Mouse (Mus musculus): ENCODE results near the gene BC055324. TPM values are rescaled to one million over a fixed set of nuclear protein-coding genes. Genes with fewer than 3 reads are reported as not detected.
A peak's percentile ranks its signal among the peaks of the same experiment; 100 is the strongest.

The BC055324 gene
- polyA plus RNA-seq, 1 experiment from 2014 or later, result 7.3 TPM

GRCm38 (mm10) chr1:163929636-163930457 lies 64.7 kb downstream of the BC055324 start:
- Histone ChIP-seq H3K4me2 (ENCODE audit: low read depth, low read length) (peak overlapping the region; percentile 53), H3K36me3 (ENCODE audit: control insufficient read depth, insufficient read depth) (peaks cover 7% of the 10 kb centered on the region; the same call in 1 of the 2 replicates), H3K9ac (ENCODE audit: low read depth, low read length) (peak overlapping the region; percentile 95), H3K9me3 (replicated peaks; ENCODE audit: control insufficient read depth, low read length) (no peaks in the 10 kb centered on the region), H3K4me1 (ENCODE audit: control insufficient read depth, low read depth, low read length) (peaks cover 19% of the 10 kb centered on the region), H3K4me3 (ENCODE audit: low read depth, low read length) (peak overlapping the region; percentile 90), H3K27ac (ENCODE audit: low read length) (peak overlapping the region; percentile 83), H3K27me3 (ENCODE audit: control insufficient read depth, insufficient read depth, low read depth, low read length) (no peaks in the 10 kb centered on the region)
- WGBS (ENCODE audit: insufficient replicate concordance), result under 1% methylated on average over 73 of the region's 77 CpGs
- ATAC-seq (ENCODE audit: low read depth), result peak; percentile 90

GRCm38 (mm10) chr1:163928846-163929245 lies 65.8 kb downstream of the BC055324 start, which contains the start of gene Scyl3:
TSS of gene Scyl3 (plus strand) at chr1:163929100.
- H3K9me3 ChIP-seq (replicated peaks; ENCODE audit: control insufficient read depth, low read length), result no peaks in the 10 kb centered on the region
- 61% methylated on average over 7 of the region's 7 CpGs for WGBS (ENCODE audit: insufficient replicate concordance)

GRCm38 (mm10) chr1:163924093-163924492 lies 70.5 kb downstream of the BC055324 start:
- H3K4me1 ChIP-seq (ENCODE audit: control insufficient read depth, low read depth, low read length), result peaks cover 2% of the 10 kb centered on the region; the same call in 1 of the 2 replicates
- H3K4me3 ChIP-seq (ENCODE audit: low read depth, low read length), result no peak overlapping the region
- no peaks in the 10 kb centered on the region for H3K9me3 ChIP-seq (replicated peaks; ENCODE audit: control insufficient read depth, low read length)
- no peak overlapping the region for H3K27ac ChIP-seq (ENCODE audit: low read length)
- H3K36me3 ChIP-seq (ENCODE audit: control insufficient read depth, insufficient read depth), result no peaks in the 10 kb centered on the region
- no peak overlapping the region for H3K4me2 ChIP-seq (ENCODE audit: low read depth, low read length)
- no peak overlapping the region for H3K9ac ChIP-seq (ENCODE audit: low read depth, low read length)
- no peaks in the 10 kb centered on the region for H3K27me3 ChIP-seq (ENCODE audit: control insufficient read depth, insufficient read depth, low read depth, low read length)
- no peak for ATAC-seq (ENCODE audit: low read depth)
- 71% methylated on average over 8 of the region's 8 CpGs for WGBS (ENCODE audit: insufficient replicate concordance)

More at GRCm38 (mm10) chr1:163928846-163929245, 65.8 kb downstream of the BC055324 start, which contains the start of gene Scyl3:
- H3K27ac ChIP-seq (ENCODE audit: low read length), result peak within 1 kb of the TSS; percentile 83
- peak within 1 kb of the TSS; percentile 90 for H3K4me3 ChIP-seq (ENCODE audit: low read depth, low read length)
- H3K36me3 ChIP-seq (ENCODE audit: control insufficient read depth, insufficient read depth), result 0 out of 2 replicates have a peak, but pooled peaks cover 2% of the 10 kb centered on the region
- peak within 1 kb of the TSS; percentile 95 for H3K9ac ChIP-seq (ENCODE audit: low read depth, low read length)
- peaks cover 19% of the 10 kb centered on the region for H3K4me1 ChIP-seq (ENCODE audit: control insufficient read depth, low read depth, low read length)
- H3K4me2 ChIP-seq (ENCODE audit: low read depth, low read length), result peak within 1 kb of the TSS; percentile 53
- no peaks in the 10 kb centered on the region for H3K27me3 ChIP-seq (ENCODE audit: control insufficient read depth, insufficient read depth, low read depth, low read length)
- no peak for ATAC-seq (ENCODE audit: low read depth)

GRCm38 (mm10) chr1:163917349-163918160 lies 77.0 kb downstream of the BC055324 start:
- H3K36me3 ChIP-seq (ENCODE audit: control insufficient read depth, insufficient read depth), result no peaks in the 10 kb centered on the region
- ATAC-seq (ENCODE audit: low read depth), result no peak
- no peak overlapping the region for H3K4me3 ChIP-seq (ENCODE audit: low read depth, low read length)
- H3K9me3 ChIP-seq (replicated peaks; ENCODE audit: control insufficient read depth, low read length), result no peaks in the 10 kb centered on the region
- H3K4me1 ChIP-seq (ENCODE audit: control insufficient read depth, low read depth, low read length), result no peaks in the 10 kb centered on the region
- no peak overlapping the region for H3K27ac ChIP-seq (ENCODE audit: low read length)
- no peak overlapping the region for H3K4me2 ChIP-seq (ENCODE audit: low read depth, low read length)
- no peak overlapping the region for H3K9ac ChIP-seq (ENCODE audit: low read depth, low read length)
- H3K27me3 ChIP-seq (ENCODE audit: control insufficient read depth, insufficient read depth, low read depth, low read length), result no peaks in the 10 kb centered on the region
- 72% methylated on average over 5 of the region's 5 CpGs for WGBS (ENCODE audit: insufficient replicate concordance)

- H3K4me3 ChIP-seq (ENCODE audit: low read depth, low read length), result no peak overlapping the region
- H3K27me3 ChIP-seq (ENCODE audit: control insufficient read depth, insufficient read depth, low read depth, low read length), result no peaks in the 10 kb centered on the region
- H3K36me3 ChIP-seq (ENCODE audit: control insufficient read depth, insufficient read depth), result no peaks in the 10 kb centered on the region
- WGBS (ENCODE audit: insufficient replicate concordance), result 77% methylated on average over 11 of the region's 11 CpGs
- H3K4me1 ChIP-seq (ENCODE audit: control insufficient read depth, low read depth, low read length), result no peaks in the 10 kb centered on the region
- H3K9ac ChIP-seq (ENCODE audit: low read depth, low read length), result no peak overlapping the region
- ATAC-seq (ENCODE audit: low read depth), result no peak
- H3K27ac ChIP-seq (ENCODE audit: low read length), result no peak overlapping the region
- H3K9me3 ChIP-seq (replicated peaks; ENCODE audit: control insufficient read depth, low read length), result no peaks in the 10 kb centered on the region
- no peak overlapping the region for H3K4me2 ChIP-seq (ENCODE audit: low read depth, low read length)
Observed at GRCm38 (mm10) chr1:163911981-163912380, 82.6 kb downstream of the BC055324 start.

- no peaks in the 10 kb centered on the region for H3K36me3 ChIP-seq (ENCODE audit: control insufficient read depth, insufficient read depth)
- H3K9ac ChIP-seq (ENCODE audit: low read depth, low read length), result no peak overlapping the region
- H3K9me3 ChIP-seq (replicated peaks; ENCODE audit: control insufficient read depth, low read length), result no peaks in the 10 kb centered on the region
- no peak overlapping the region for H3K4me3 ChIP-seq (ENCODE audit: low read depth, low read length)
- H3K4me2 ChIP-seq (ENCODE audit: low read depth, low read length), result no peak overlapping the region
- ATAC-seq (ENCODE audit: low read depth), result no peak
- no peak overlapping the region for H3K27ac ChIP-seq (ENCODE audit: low read length)
- H3K27me3 ChIP-seq (ENCODE audit: control insufficient read depth, insufficient read depth, low read depth, low read length), result no peaks in the 10 kb centered on the region
- 80% methylated on average over 9 of the region's 9 CpGs for WGBS (ENCODE audit: insufficient replicate concordance)
- no peaks in the 10 kb centered on the region for H3K4me1 ChIP-seq (ENCODE audit: control insufficient read depth, low read depth, low read length)
Observed at GRCm38 (mm10) chr1:163910785-163911184, 83.8 kb downstream of the BC055324 start.

GRCm38 (mm10) chr1:163910343-163910742 lies 84.3 kb downstream of the BC055324 start:
- no peaks in the 10 kb centered on the region for H3K36me3 ChIP-seq (ENCODE audit: control insufficient read depth, insufficient read depth)
- 2% methylated on average over 2 of the region's 2 CpGs for WGBS (ENCODE audit: insufficient replicate concordance)
- no peaks in the 10 kb centered on the region for H3K4me1 ChIP-seq (ENCODE audit: control insufficient read depth, low read depth, low read length)
- H3K4me2 ChIP-seq (ENCODE audit: low read depth, low read length), result no peak overlapping the region
- no peak overlapping the region for H3K9ac ChIP-seq (ENCODE audit: low read depth, low read length)
- no peak overlapping the region for H3K4me3 ChIP-seq (ENCODE audit: low read depth, low read length)
- no peak overlapping the region for H3K27ac ChIP-seq (ENCODE audit: low read length)
- no peaks in the 10 kb centered on the region for H3K9me3 ChIP-seq (replicated peaks; ENCODE audit: control insufficient read depth, low read length)
- ATAC-seq (ENCODE audit: low read depth), result no peak
- no peaks in the 10 kb centered on the region for H3K27me3 ChIP-seq (ENCODE audit: control insufficient read depth, insufficient read depth, low read depth, low read length)

GRCm38 (mm10) chr1:163908389-163908788 lies 86.2 kb downstream of the BC055324 start:
- Histone ChIP-seq H3K4me1 (ENCODE audit: control insufficient read depth, low read depth, low read length) (no peaks in the 10 kb centered on the region), H3K9me3 (replicated peaks; ENCODE audit: control insufficient read depth, low read length) (no peaks in the 10 kb centered on the region), H3K27me3 (ENCODE audit: control insufficient read depth, insufficient read depth, low read depth, low read length) (no peaks in the 10 kb centered on the region), H3K4me3 (ENCODE audit: low read depth, low read length) (no peak overlapping the region), H3K36me3 (ENCODE audit: control insufficient read depth, insufficient read depth) (no peaks in the 10 kb centered on the region), H3K9ac (ENCODE audit: low read depth, low read length) (no peak overlapping the region), H3K4me2 (ENCODE audit: low read depth, low read length) (no peak overlapping the region), H3K27ac (ENCODE audit: low read length) (no peak overlapping the region)
- 26% methylated on average over 11 of the region's 11 CpGs for WGBS (ENCODE audit: insufficient replicate concordance)
- ATAC-seq (ENCODE audit: low read depth), result no peak

Data from liver, embryonic 16.5 days (tissue).